Mouse (Mus musculus) E14TG2a.4 (cell line): Measurements from ENCODE around the gene Lctl.

Experiments
- CTCF ChIP-seq: conservative IDR thresholded peaks from 2 replicates; pipeline ENCODE4 v1.5.1; 2014; ENCODE audit warnings: low read length
- NANOG ChIP-seq: IDR thresholded peaks from 2 replicates; pipeline ENCODE4 v1.6.1; 2014; ENCODE audit warnings: borderline replicate concordance, low read length, mixed read lengths
- POU5F1 ChIP-seq: IDR thresholded peaks from 2 replicates; pipeline ENCODE4 v1.6.1; 2014; ENCODE audit warnings: low read length, borderline replicate concordance

DNA sequence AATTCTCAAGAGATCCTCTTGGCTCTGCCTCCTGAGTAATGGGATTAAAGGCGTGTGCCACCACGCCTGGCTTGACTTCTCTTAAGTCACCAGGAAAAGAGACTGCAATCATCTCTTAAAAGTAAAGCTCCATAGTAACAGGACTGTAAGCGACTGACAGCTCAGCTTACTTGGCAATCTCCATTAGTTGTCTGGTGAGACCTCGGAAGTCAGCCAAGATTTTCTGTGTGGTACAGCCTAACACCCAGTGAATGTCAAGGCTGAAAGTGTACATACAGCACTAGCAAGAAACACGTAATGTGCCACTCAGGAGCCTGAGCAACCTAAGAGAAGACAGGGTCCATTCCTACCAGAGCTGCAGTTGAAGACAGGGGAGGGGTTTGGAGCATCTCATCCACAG lies 43.5 kb downstream of the Lctl start:
- no peak for TF ChIP-seq CTCF
- no peak for TF ChIP-seq POU5F1
- no peak for TF ChIP-seq NANOG
